Mouse (Mus musculus) cerebellum, adult 2 months (tissue): ENCODE data around the gene Ncor2.

Experiments
- CTCF ChIP-seq: fragments of 200-500 bp; IDR thresholded peaks from 2 replicates; pipeline ENCODE4 v1.5.1; 2011; ENCODE audit warnings: low read depth, mild to moderate bottlenecking, control low read depth, low read length, moderate library complexity, borderline replicate concordance; ENCODE audit not compliant: insufficient read depth
- POLR2A ChIP-seq: fragments of 200-500 bp; IDR thresholded peaks from 2 replicates; pipeline ENCODE4 v1.6.1; 2011; ENCODE audit warnings: low read length, control low read depth, borderline replicate concordance; ENCODE audit not compliant: insufficient read depth

DNA sequence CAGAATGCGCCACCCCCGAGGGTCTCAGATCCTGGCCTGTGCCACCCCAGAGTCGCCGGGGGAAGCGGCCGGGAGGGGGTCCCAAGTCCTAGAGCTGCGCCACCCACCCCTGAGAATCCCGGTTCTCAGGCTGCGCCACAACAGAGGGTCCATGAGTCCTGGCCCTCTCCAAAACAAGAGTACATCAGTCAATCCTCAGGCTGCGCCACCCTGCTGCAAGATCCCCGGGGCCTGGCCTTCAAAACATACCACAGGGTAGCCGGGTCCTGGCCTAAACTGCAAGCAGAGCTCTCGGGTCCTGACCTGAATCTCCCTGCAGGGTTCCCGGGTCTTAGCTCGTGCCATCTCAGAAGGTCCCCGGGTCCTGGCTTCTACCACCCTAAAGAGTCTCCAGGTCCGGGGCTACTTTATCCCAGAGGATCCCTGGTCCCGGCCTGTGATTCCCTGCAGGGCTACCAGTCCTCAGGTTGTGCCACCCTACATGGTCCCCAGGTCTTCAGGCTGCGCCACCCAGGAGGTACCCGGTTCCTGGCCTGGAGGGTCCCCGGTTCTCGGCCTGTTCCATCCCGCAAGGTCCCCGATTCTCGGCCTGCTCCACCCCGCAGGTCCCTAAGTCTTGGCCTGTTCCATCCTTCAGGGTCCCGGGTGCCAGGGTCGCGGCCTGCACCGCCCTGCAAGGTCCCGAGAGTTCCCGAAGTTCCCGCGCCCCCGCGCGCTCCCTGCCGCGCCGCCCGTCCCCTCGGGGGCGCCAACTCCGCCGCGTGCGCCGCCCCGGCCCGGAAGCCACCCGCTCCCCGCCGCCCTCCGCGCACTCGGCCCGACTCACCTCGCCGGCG is 630 bp downstream of the Ncor2 start:
- TF ChIP-seq CTCF: no peak
- TF ChIP-seq POLR2A: no peak
